Mouse (Mus musculus): ENCODE measurements at regions not wholly inside any gene's neighbourhood (a gene's known extent, or its start where the extent isn't known, plus 50 kb on each side); places are given as distances from the start of the nearest gene placed in this dataset.

DNA sequence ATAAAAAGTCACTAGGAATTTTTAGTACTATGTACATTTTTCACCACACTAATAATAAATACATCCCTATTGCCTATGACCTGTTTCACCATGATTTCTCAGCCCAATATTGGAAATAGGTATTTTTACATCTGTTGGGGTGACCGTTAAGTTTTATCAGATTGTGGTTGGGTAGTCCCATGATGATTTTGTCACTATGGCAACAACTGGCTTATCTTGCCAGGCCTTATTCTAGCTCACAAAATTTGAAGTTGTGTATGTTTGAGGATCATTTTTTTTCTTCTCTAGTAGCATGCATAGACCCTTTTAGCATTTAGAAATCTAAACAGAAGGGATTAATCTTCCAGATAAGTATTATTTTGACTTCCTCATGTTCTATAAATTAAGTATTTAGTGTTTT, 1211.1 kb upstream of the Pcdh17 start:
- no peak for DNase-seq (ENCODE audit: low spot score)

- peak; percentile 6 for DNase-seq (ENCODE audit: low spot score)
These were observed 1196.5 kb upstream of the Pcdh17 start for GRCm38 (mm10) chr14:83246891-83247290.

DNA sequence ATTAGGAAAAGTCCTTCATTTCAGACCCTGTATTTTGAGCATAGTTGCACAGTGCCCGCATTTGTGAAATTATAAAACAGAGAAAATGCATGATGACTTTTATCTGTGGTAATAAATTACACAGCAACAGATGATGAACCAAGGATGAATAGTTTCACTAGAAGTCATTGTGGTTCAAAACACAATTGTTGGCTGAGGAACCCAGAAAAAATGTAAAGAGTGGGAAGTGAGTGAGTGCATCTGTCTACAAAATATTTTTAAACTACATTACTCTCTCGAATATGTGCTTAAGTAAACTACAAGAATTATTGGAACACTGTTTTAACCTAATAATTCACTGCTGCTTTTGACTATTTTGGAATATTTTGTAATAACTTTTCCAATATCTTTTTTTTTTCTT, 1196.0 kb upstream of the Pcdh17 start:
- no peak for DNase-seq (ENCODE audit: low spot score)

DNA sequence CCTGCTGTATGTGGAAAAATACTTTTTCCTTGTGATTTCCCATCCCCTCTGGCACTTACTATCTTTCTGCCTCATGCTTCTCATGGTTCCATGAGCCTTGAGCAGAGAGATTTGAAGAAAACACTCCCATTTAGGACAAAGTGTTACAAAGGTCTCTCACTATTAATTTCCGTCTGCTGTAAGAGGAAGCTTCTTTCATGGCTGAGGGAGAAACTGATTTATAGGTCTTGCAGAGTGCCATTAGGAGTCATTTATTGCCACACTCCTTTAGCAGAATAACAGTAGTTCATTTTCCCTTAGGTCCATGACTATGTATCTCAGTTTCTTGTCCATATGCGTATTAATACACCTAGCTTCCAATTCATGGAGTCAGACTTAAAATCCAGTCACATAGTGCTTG, 1190.4 kb upstream of the Pcdh17 start:
- DNase-seq (ENCODE audit: low spot score) = no peak

- no peak for DNase-seq (ENCODE audit: low spot score)
These were observed 1140.8 kb upstream of the Pcdh17 start for GRCm38 (mm10) chr14:83302599-83302998.

GRCm38 (mm10) chr14:83320773-83321172, 1122.6 kb upstream of the Pcdh17 start:
- DNase-seq (ENCODE audit: low spot score) = no peak

GRCm38 (mm10) chr14:83363153-83363552, 1080.2 kb upstream of the Pcdh17 start:
- no peak for DNase-seq (ENCODE audit: low spot score)

Measured in layer of hippocampus, adult 9-10 months (tissue).